Mouse (Mus musculus): ENCODE measurements around the gene Tecpr2.

GRCm38 (mm10) chr12:111008500-111009490 lies 119.7 kb downstream of the Tecpr2 start:
- no peak for TF ChIP-seq MAFK (IDR thresholded peaks at IDR 0.05; ENCODE audit: insufficient read depth, low read depth, low read length)
- no peak for TF ChIP-seq CHD2 (IDR thresholded peaks at IDR 0.05; ENCODE audit: low read depth, low read length)
- TF ChIP-seq ZC3H11A (IDR thresholded peaks at IDR 0.05; ENCODE audit: borderline replicate concordance, low read depth, low read length) = no peak
- TF ChIP-seq HCFC1 (IDR thresholded peaks at IDR 0.05; ENCODE audit: borderline replicate concordance, insufficient read depth, low read length) = no peak

All from ES-E14 (cell line).